Mouse (Mus musculus) forebrain, embryonic 14.5 days (tissue): ENCODE measurements at regions not wholly inside any gene's neighbourhood (a gene's known extent, or its start where the extent isn't known, plus 50 kb on each side); places are given as distances from the start of the nearest gene placed in this dataset.

Experiments
- ATAC-seq: fragments of 200-750 bp; cut with Nextera tagmentation; 2 replicates; pipeline ENCODE4 v1.8.0; 2017; ENCODE audit warnings: mild to moderate bottlenecking, moderate library complexity
- DNase-seq: peaks from one replicate; pipeline ENCODE4 v3.0.0-alpha.2; 2015; ENCODE audit warnings: low spot score
- H3K27ac ChIP-seq: fragments of 300-500 bp; sonication (generic); 2 replicates; pipeline ENCODE4 v1.5.1; 2014; ENCODE audit warnings: low read depth, mild to moderate bottlenecking, control low read depth, low read length, moderate library complexity
- H3K27me3 ChIP-seq: fragments of 300-500 bp; sonication (generic); replicated peaks from 2 replicates; pipeline ENCODE4 v1.6.1; 2014; ENCODE audit warnings: low read length, control low read depth, mixed read lengths; ENCODE audit not compliant: control insufficient read depth, insufficient read depth
- H3K36me3 ChIP-seq: fragments of 300-500 bp; sonication (generic); 2 replicates; pipeline ENCODE4 v1.6.1; 2014; ENCODE audit warnings: low read length, control low read depth; ENCODE audit not compliant: control insufficient read depth, insufficient read depth
- H3K4me1 ChIP-seq: fragments of 300-500 bp; sonication (generic); 2 replicates; pipeline ENCODE4 v1.6.1; 2014; ENCODE audit warnings: antibody characterized with exemption, low read length, control low read depth; ENCODE audit not compliant: control insufficient read depth, insufficient read depth
- H3K4me2 ChIP-seq: fragments of 300-500 bp; sonication (generic); 2 replicates; pipeline ENCODE4 v1.6.1; 2014; ENCODE audit warnings: mild to moderate bottlenecking, control low read depth, low read length
- H3K4me3 ChIP-seq: fragments of 300-500 bp; sonication (generic); 2 replicates; pipeline ENCODE4 v1.5.1; 2014; ENCODE audit warnings: low read depth, low read length, control low read depth
- H3K9ac ChIP-seq: fragments of 300-500 bp; sonication (generic); 2 replicates; pipeline ENCODE4 v1.6.1; 2014; ENCODE audit warnings: mild to moderate bottlenecking, low read length, control low read depth, moderate library complexity
- H3K9me3 ChIP-seq: fragments of 300-500 bp; sonication (generic); replicated peaks from 2 replicates; pipeline ENCODE4 v1.6.1; 2016; ENCODE audit warnings: low read length, control low read depth, mixed read lengths; ENCODE audit not compliant: control insufficient read depth
- WGBS: fragments of 180-500 bp; shearing (Covaris S2); extraction: QIAGEN DNeasy Blood & Tissue Kit; methylation state at CpG from one replicate; pipeline ENCODE4 v1.1.7; 2014; 5-methylcytosine and 5-hydroxymethylcytosine counted together

DNA sequence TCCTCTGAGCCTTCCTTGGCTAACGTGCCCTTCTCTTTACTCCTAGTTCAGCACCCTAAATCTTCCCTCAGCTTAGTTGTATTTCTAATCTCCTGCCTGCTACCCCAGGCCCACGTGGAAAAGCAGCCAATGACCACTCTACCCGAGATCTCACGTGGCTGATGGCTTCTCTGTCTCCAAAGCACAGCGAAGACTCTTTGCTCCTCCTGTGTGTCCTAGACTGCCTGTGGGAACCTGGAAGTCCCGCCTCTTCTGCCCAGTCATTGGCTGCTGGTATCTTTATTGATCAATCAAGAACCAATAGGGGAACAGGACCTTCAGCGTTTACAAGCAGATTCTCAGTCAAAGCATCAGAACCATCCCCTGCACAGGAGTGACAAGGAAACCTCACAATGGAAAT is 54.8 kb downstream of the Gm19935 start:
- DNase-seq (peak; percentile 19), ATAC-seq (peak; percentile 53)
- 66% methylated on average over 7 of the region's 7 CpGs for WGBS
- no peak overlapping the region for H3K4me2 ChIP-seq
- peaks cover 9% of the 10 kb centered on the region; the same call in 1 of the 2 replicates for H3K4me1 ChIP-seq
- no peaks in the 10 kb centered on the region for H3K27me3 ChIP-seq
- H3K27ac ChIP-seq: peak overlapping the region; percentile 10; the same call in 1 of the 2 replicates
- H3K4me3 ChIP-seq: no peak overlapping the region
- no peaks in the 10 kb centered on the region for H3K9me3 ChIP-seq
- H3K36me3 ChIP-seq: no peaks in the 10 kb centered on the region
- no peak overlapping the region for H3K9ac ChIP-seq

DNA sequence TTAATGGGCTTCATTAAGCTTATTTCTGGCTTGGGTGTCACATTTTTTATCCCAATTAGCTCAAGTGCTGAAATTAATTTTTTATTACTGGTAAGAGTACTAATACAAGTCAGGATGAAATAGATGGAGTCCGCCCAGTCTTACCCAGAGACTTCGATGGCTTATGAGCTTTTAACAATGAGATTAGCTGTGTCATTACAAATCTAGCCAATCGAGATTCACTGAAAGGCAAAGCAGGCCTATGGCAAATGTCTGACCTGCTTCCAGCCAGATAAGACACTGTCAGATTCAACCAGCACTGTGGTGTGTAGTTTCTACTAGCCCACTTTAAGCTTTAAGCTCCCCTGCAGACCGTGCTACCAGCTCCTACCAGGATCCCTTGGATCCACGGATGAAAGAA is 55.2 kb downstream of the Gm19935 start:
- no peaks in the 10 kb centered on the region for H3K9me3 ChIP-seq
- H3K27me3 ChIP-seq: no peaks in the 10 kb centered on the region
- ATAC-seq: peak; percentile 63
- H3K9ac ChIP-seq: no peak overlapping the region
- peak overlapping the region; percentile 10; the same call in 1 of the 2 replicates for H3K27ac ChIP-seq
- no peaks in the 10 kb centered on the region for H3K36me3 ChIP-seq
- H3K4me1 ChIP-seq: peaks cover 9% of the 10 kb centered on the region; the same call in 1 of the 2 replicates
- no peak overlapping the region for H3K4me2 ChIP-seq
- 32% methylated on average over 5 of the region's 5 CpGs for WGBS
- no peak overlapping the region for H3K4me3 ChIP-seq
- DNase-seq: peak; percentile 49

DNA sequence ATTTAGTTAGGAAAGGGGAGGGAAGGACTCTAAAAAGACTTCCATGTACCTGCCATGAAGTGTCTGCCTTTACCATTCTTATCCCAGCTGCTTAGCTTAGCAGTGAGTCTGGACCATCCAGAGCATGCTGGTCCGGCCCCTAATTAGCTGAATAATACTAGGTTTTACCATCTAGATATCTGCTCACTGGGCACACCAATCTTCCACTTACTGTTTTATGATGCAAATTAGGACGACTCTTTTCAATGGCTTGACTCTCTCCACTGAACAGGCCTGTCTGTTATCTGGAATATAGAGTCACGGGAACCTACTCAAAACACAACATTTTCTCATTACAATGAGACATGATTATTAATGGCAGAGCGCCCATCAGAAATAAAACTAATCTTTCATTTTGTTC is 55.7 kb downstream of the Gm19935 start:
- no peak overlapping the region for H3K4me3 ChIP-seq
- no peaks in the 10 kb centered on the region for H3K9me3 ChIP-seq
- peak; percentile 87 for ATAC-seq
- 12% methylated on average over 4 of the region's 4 CpGs for WGBS
- no peak overlapping the region for H3K27ac ChIP-seq
- H3K36me3 ChIP-seq: no peaks in the 10 kb centered on the region
- peaks cover 9% of the 10 kb centered on the region; the same call in 1 of the 2 replicates for H3K4me1 ChIP-seq
- no peak overlapping the region for H3K4me2 ChIP-seq
- no peaks in the 10 kb centered on the region for H3K27me3 ChIP-seq
- peak; percentile 77 for DNase-seq
- no peak overlapping the region for H3K9ac ChIP-seq

DNA sequence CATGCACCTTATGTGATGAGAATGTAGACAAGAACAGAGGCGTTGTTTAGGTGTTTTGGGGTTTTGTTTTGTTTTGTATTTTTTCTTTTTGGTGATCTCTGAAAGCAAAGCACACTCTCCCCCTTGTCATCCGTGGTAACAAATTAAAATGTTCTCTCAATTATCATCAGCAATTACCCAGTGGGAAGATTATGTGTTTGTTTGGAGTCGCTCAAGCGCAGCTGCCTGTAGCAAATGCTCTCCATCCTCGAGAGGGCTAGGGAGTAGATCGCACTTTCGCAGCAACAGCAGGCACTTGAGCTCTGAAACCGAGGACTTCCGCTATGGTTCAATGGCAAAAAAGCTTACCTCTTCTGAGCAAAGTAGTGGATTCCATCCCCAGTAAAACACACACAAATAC is 57.7 kb downstream of the Gm19935 start:
- Histone ChIP-seq H3K4me3 (no peak overlapping the region), H3K27ac (no peak overlapping the region), H3K4me2 (no peak overlapping the region), H3K27me3 (no peaks in the 10 kb centered on the region), H3K36me3 (no peaks in the 10 kb centered on the region), H3K9ac (no peak overlapping the region), H3K9me3 (no peaks in the 10 kb centered on the region), H3K4me1 (peaks cover 9% of the 10 kb centered on the region; the same call in 1 of the 2 replicates)
- 29% methylated on average over 9 of the region's 9 CpGs for whole genome bisulfite sequencing
- DNase-seq (peak; percentile 63), ATAC-seq (peak; percentile 30; the same call in 1 of the 2 replicates)

DNA sequence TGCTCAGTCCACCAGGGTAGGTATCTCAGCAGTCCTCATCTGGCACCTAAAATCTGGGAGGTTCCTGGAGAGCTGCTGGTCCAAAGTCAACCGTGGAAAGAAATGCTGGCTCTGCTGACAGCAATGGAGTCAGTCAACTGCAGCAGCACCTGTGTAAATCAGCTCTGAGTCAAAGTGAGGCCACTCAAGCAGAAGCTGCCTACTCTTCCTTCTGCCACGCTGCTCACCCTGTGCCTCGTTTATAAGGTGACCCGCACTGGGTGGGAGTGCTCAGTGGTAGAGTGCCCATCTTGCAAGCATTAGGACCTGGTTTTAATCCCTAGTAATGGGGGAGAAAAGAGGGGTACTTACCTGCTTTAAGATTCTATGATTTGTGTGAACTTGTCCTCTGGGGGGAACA is 62.2 kb downstream of the Gm19935 start:
- no peak for DNase-seq
- Histone ChIP-seq H3K27ac (no peak overlapping the region), H3K27me3 (no peaks in the 10 kb centered on the region), H3K4me1 (peaks cover 8% of the 10 kb centered on the region; the same call in 1 of the 2 replicates), H3K9me3 (no peaks in the 10 kb centered on the region), H3K4me2 (no peak overlapping the region), H3K4me3 (no peak overlapping the region), H3K9ac (no peak overlapping the region), H3K36me3 (no peaks in the 10 kb centered on the region)
- no peak for ATAC-seq
- WGBS: 76% methylated on average over 4 of the region's 4 CpGs

DNA sequence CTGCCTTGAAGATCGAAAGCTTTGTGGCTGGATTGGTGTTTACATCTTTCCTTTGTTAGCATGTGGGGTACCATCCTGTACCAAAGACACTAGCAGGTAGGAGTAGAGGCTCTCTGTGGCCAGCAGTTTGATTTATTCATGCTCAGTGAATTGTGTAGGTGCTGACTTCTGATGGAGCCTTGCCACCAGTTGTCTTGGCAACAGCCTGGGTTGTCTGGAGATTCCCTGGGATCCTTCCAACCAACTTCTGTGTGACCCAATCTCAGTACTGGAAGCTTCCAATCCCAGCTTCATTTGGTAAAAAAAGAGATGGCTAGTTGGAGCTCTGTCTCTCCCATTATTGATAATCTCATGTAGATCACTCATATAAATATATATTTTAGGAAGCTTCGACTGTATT is 73.6 kb downstream of the Gm19935 start:
- no peak for ATAC-seq
- Histone ChIP-seq H3K4me1 (peaks cover 19% of the 10 kb centered on the region), H3K4me2 (no peak overlapping the region), H3K4me3 (no peak overlapping the region), H3K9ac (no peak overlapping the region), H3K36me3 (no peaks in the 10 kb centered on the region), H3K27ac (no peak overlapping the region), H3K27me3 (no peaks in the 10 kb centered on the region), H3K9me3 (no peaks in the 10 kb centered on the region)
- peak; percentile 22 for DNase-seq
- 92% methylated on average over 2 of the region's 2 CpGs for WGBS

DNA sequence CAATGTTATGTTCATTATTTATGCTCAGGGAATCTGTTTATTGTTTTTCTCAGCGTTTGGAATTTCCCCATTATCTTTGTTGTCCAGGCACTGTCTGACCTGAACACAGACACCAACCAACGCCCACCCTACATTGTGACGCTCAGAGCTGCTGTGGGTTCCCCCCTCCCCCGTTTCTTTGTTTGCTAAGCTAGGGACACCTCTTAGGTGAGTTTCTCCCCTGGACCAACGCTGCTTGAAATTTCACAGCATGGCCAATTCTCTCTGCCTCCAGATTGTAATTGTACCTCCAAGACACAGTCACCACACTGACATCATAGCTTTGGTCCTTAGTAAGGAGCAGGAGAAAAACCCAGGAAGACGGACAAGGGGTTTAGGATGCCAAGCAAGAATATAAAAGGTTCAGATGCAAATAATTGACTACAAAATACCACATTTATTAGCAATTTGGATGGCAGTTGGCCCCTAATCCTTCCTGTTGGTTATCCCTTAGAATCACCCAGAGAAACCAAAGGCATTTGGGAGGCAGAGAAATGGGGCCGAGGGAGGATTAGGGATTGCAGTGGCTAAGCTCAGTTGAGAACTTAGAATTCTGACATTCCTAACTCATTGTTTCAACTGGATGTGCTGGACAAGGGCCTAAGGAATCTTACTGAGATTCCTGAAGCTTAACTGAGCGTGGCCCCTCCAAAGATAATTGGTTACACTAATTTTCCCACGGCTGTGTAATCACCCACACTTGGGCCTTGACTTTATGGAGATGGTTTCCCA is 76.0 kb downstream of the Gm19935 start:
- peak; percentile 85 for DNase-seq

DNA sequence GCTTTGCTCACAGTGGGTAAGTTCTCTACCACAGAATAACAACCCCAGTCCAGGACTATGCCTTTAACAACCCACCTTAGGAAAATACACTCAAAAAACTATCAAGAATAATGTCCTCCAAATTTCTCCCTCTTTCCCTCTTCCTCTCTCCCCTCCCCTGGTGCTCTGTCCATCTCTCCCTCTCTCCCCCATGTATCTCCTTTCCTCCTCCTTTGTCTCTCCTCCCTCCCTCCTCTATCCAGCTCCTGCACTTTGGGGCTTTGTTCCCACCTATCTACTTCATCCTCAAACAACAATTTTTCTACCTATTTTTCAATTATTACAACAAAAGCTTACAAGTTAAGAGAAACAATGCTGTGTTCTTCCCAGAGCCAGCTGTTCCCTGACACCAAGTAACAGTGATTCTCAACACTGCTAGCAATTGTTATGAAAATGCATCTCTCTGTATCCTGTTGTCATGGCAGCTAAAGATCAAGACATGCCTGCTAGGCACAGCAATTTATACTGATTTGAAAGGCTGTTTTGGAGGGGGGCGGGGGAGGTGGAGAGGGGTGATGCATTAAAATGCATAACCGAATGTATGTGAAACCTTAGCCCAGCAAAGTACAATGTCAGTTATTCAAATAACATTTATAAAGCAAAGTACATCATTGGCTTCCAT is 76.8 kb downstream of the Gm19935 start:
- peak overlapping the region; percentile 90 for H3K27ac ChIP-seq
- DNase-seq: peak; percentile 92
- WGBS: 4% methylated on average over 2 of the region's 2 CpGs
- 0 out of 2 replicates have a peak overlapping the region, but pooled peaks have one; percentile 21 for H3K9ac ChIP-seq
- no peaks in the 10 kb centered on the region for H3K27me3 ChIP-seq
- H3K36me3 ChIP-seq: no peaks in the 10 kb centered on the region
- H3K9me3 ChIP-seq: no peaks in the 10 kb centered on the region
- H3K4me1 ChIP-seq: peaks cover 19% of the 10 kb centered on the region
- peak; percentile 85 for ATAC-seq
- H3K4me3 ChIP-seq: no peak overlapping the region
- peak overlapping the region; percentile 23; the same call in 1 of the 2 replicates for H3K4me2 ChIP-seq

More for the DNA sequence above, 76.0 kb downstream of the Gm19935 start:
- ATAC-seq: peak; percentile 82
- no peak overlapping the region for H3K4me3 ChIP-seq
- H3K9ac ChIP-seq: no peak overlapping the region
- peaks cover 19% of the 10 kb centered on the region for H3K4me1 ChIP-seq
- H3K4me2 ChIP-seq: 0 out of 2 replicates have a peak overlapping the region, but pooled peaks have one; percentile 3
- H3K27ac ChIP-seq: peak overlapping the region; percentile 90
- WGBS: 3% methylated on average over 9 of the region's 9 CpGs
- no peaks in the 10 kb centered on the region for H3K27me3 ChIP-seq
- no peaks in the 10 kb centered on the region for H3K9me3 ChIP-seq
- no peaks in the 10 kb centered on the region for H3K36me3 ChIP-seq

DNA sequence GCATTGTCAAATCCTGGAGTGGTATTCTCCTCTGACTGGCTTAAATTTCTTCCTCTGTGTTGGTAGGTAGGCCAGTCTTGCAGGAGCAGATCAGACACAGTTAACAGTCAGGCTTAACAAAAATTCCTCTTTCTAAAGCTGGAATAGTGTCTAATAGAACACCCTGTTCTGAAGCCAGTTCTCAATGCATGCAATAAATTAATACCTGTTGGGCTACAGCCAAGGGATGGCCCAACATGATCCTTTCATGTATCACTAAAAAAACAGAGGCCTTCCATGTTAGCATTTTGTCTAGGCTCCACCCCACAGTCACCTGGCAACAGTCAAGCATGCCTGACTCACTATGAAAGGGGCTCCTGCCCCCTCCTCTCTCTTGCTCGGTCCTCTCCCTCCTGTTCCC is 89.2 kb downstream of the Gm19935 start:
- Histone ChIP-seq H3K27me3 (no peaks in the 10 kb centered on the region), H3K4me1 (no peaks in the 10 kb centered on the region), H3K27ac (no peak overlapping the region), H3K9me3 (no peaks in the 10 kb centered on the region), H3K4me2 (no peak overlapping the region), H3K36me3 (no peaks in the 10 kb centered on the region), H3K4me3 (no peak overlapping the region), H3K9ac (no peak overlapping the region)
- DNase-seq (no peak), ATAC-seq (no peak)
- 17% methylated on average over 1 of the region's 1 CpGs for WGBS
